Mouse (Mus musculus) forebrain, embryonic 14.5 days (tissue): Measurements from ENCODE around the gene Doc2g. TPM values are rescaled to one million over a fixed set of nuclear protein-coding genes. Genes with fewer than 3 reads are reported as not detected.

Experiments used
- ATAC-seq: fragments of 200-750 bp; cut with Nextera tagmentation; 2 replicates; pipeline ENCODE4 v1.8.0; 2017; ENCODE audit warnings: mild to moderate bottlenecking, moderate library complexity
- DNase-seq: peaks from one replicate; pipeline ENCODE4 v3.0.0-alpha.2; 2015; ENCODE audit warnings: low spot score
- H3K27ac ChIP-seq: fragments of 300-500 bp; sonication (generic); 2 replicates; pipeline ENCODE4 v1.5.1; 2014; ENCODE audit warnings: low read depth, mild to moderate bottlenecking, control low read depth, low read length, moderate library complexity
- H3K27me3 ChIP-seq: fragments of 300-500 bp; sonication (generic); replicated peaks from 2 replicates; pipeline ENCODE4 v1.6.1; 2014; ENCODE audit warnings: low read length, control low read depth, mixed read lengths; ENCODE audit not compliant: control insufficient read depth, insufficient read depth
- H3K36me3 ChIP-seq: fragments of 300-500 bp; sonication (generic); 2 replicates; pipeline ENCODE4 v1.6.1; 2014; ENCODE audit warnings: low read length, control low read depth; ENCODE audit not compliant: control insufficient read depth, insufficient read depth
- H3K4me1 ChIP-seq: fragments of 300-500 bp; sonication (generic); 2 replicates; pipeline ENCODE4 v1.6.1; 2014; ENCODE audit warnings: antibody characterized with exemption, low read length, control low read depth; ENCODE audit not compliant: control insufficient read depth, insufficient read depth
- H3K4me2 ChIP-seq: fragments of 300-500 bp; sonication (generic); 2 replicates; pipeline ENCODE4 v1.6.1; 2014; ENCODE audit warnings: mild to moderate bottlenecking, control low read depth, low read length
- H3K4me3 ChIP-seq: fragments of 300-500 bp; sonication (generic); 2 replicates; pipeline ENCODE4 v1.5.1; 2014; ENCODE audit warnings: low read depth, low read length, control low read depth
- H3K9ac ChIP-seq: fragments of 300-500 bp; sonication (generic); 2 replicates; pipeline ENCODE4 v1.6.1; 2014; ENCODE audit warnings: mild to moderate bottlenecking, low read length, control low read depth, moderate library complexity
- H3K9me3 ChIP-seq: fragments of 300-500 bp; sonication (generic); replicated peaks from 2 replicates; pipeline ENCODE4 v1.6.1; 2016; ENCODE audit warnings: low read length, control low read depth, mixed read lengths; ENCODE audit not compliant: control insufficient read depth
- WGBS: fragments of 180-500 bp; shearing (Covaris S2); extraction: QIAGEN DNeasy Blood & Tissue Kit; methylation state at CpG from one replicate; pipeline ENCODE4 v1.1.7; 2014; 5-methylcytosine and 5-hydroxymethylcytosine counted together
- polyA plus RNA-seq: library from polyadenylated mRNA; unstranded; fragments of >200 nt; fragmentation: Nextera tagmentation; extraction: Ambion mirVana; gene quantifications from 2 replicates; pipeline ENCODE4 v1.2.1, GENCODE M21; 2014

Doc2g gene
- polyA plus RNA-seq, 1 experiment from 2014 or later = 3.2 TPM

DNA sequence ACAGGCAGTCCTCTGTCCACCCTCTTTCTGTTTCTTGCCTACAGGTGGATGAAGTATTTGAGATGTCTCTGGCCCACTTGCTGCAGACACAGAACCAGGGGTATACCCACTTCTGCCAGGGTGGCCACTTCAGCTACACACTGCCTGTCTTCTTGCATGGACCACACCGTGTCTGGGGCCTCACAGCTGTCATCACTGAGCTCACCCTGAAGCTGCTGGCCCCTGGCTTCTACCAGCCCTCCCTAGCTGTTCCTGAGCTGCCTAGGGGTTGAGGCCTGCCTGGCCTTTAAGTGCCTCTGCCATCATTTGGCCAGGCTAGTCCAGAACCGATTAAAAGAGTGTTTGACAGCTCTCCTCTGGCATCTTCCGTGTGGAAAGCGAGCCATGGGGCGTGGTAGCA is 1.4 kb upstream of the Doc2g start:
- DNase-seq = no peak
- no peaks in the 10 kb centered on the region for H3K27me3 ChIP-seq
- no peak overlapping the region for H3K27ac ChIP-seq
- H3K4me2 ChIP-seq = peak overlapping the region; percentile 91; the same call in 1 of the 2 replicates
- 0 out of 2 replicates have a peak overlapping the region, but pooled peaks have one; percentile 74 for H3K4me3 ChIP-seq
- WGBS = 96% methylated on average over 5 of the region's 5 CpGs
- H3K9me3 ChIP-seq = no peaks in the 10 kb centered on the region
- H3K36me3 ChIP-seq = peaks cover 16% of the 10 kb centered on the region
- ATAC-seq = no peak
- peak overlapping the region; percentile 91; the same call in 1 of the 2 replicates for H3K9ac ChIP-seq
- peaks cover 10% of the 10 kb centered on the region for H3K4me1 ChIP-seq

DNA sequence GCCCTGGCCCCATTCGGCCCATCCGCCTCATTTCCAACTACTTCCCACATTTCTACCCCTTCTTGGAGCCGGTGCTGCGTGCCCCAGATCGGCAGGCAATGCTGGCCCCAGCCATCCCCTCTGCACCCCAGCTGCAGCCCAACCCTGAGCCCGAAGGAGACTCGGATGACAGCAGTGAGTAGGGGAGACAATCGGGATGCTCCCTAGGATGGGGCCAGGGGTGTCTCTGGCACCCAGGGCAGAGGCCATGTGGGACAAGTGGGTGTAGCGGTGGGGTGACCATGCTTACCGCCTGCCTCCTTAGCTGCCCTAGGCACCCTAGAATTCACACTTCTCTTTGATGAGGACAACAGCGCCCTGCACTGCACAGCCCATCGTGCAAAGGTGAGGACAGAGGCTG is 528 bp downstream of the Doc2g start:
- DNase-seq (no peak), ATAC-seq (no peak)
- no peak overlapping the region for H3K4me3 ChIP-seq
- H3K27me3 ChIP-seq = no peaks in the 10 kb centered on the region
- H3K9me3 ChIP-seq = no peaks in the 10 kb centered on the region
- no peak overlapping the region for H3K4me2 ChIP-seq
- 80% methylated on average over 12 of the region's 12 CpGs for WGBS
- no peak overlapping the region for H3K9ac ChIP-seq
- no peak overlapping the region for H3K27ac ChIP-seq
- H3K36me3 ChIP-seq = peaks cover 34% of the 10 kb centered on the region
- peaks cover 10% of the 10 kb centered on the region for H3K4me1 ChIP-seq

DNA sequence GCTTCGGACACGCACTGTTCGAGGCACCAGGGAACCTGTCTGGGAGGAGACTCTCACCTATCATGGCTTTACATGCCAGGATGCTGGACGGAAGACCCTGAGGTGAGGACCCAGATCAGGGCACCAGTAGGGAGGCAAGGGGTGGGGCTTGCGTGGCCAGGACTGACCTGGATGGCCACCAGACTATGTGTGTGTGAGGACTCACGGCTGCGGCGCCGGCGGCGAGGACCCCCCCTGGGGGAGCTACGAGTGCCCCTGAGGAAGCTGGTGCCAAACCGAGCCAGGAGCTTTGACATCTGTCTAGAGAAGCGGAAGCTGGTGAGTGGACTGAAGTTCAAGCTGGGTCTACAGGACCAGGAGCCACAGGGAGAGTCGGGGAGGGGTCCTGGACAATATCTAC is 1.2 kb downstream of the Doc2g start:
- 87% methylated on average over 15 of the region's 15 CpGs for WGBS
- peaks cover 10% of the 10 kb centered on the region for H3K4me1 ChIP-seq
- DNase-seq (no peak), ATAC-seq (no peak)
- H3K4me3 ChIP-seq = no peak overlapping the region
- H3K9me3 ChIP-seq = no peaks in the 10 kb centered on the region
- no peaks in the 10 kb centered on the region for H3K27me3 ChIP-seq
- no peak overlapping the region for H3K9ac ChIP-seq
- H3K4me2 ChIP-seq = no peak overlapping the region
- H3K27ac ChIP-seq = no peak overlapping the region
- H3K36me3 ChIP-seq = peaks cover 41% of the 10 kb centered on the region

DNA sequence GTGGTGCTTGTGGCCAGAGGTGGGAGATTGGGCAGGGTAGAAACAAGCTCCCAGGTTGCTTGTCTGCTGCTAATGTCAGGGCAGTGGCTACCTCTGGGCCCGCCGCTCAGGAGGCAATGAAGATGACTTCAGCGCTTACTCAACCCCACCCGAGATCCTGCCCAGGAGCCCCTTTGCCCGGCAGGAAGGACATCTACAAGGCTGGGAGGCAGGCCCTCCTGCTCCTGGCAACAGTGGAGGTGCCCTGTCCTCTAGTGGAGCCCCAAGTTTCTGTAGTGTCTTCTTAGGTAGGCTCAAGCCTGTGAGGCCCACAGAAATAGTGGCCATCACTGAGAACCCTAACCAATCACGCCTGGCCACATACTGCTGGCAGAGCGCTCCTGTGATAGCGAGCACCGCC is 2.0 kb downstream of the Doc2g start:
- Histone ChIP-seq H3K9me3 (no peaks in the 10 kb centered on the region), H3K27me3 (no peaks in the 10 kb centered on the region), H3K4me1 (peaks cover 6% of the 10 kb centered on the region), H3K27ac (no peak overlapping the region), H3K36me3 (peaks cover 49% of the 10 kb centered on the region), H3K9ac (no peak overlapping the region), H3K4me2 (no peak overlapping the region), H3K4me3 (no peak overlapping the region)
- ATAC-seq = no peak
- WGBS = 92% methylated on average over 9 of the region's 9 CpGs
- no peak for DNase-seq

DNA sequence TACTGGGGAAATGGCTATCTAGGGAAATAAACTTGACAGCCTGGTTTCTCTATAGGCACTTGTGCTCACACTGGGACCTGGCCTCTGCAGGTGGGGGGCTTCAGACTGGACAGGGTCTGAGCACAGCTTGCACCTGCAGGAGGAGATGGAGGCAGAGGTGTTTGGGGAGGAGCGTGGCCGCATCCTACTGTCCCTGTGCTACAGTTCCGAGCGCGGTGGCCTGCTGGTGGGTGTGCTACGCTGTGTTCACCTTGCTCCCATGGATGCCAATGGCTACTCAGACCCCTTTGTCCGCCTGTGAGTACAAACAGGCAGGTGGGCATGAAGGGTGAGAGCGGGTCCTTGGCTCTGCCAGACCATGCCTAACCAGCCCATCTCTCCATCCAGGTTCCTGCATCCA is 2.9 kb downstream of the Doc2g start:
- peaks cover 5% of the 10 kb centered on the region for H3K4me1 ChIP-seq
- DNase-seq (no peak), ATAC-seq (no peak)
- H3K9ac ChIP-seq = no peak overlapping the region
- peaks cover 55% of the 10 kb centered on the region for H3K36me3 ChIP-seq
- no peak overlapping the region for H3K27ac ChIP-seq
- no peaks in the 10 kb centered on the region for H3K27me3 ChIP-seq
- H3K4me2 ChIP-seq = no peak overlapping the region
- WGBS = 92% methylated on average over 8 of the region's 8 CpGs
- no peaks in the 10 kb centered on the region for H3K9me3 ChIP-seq
- no peak overlapping the region for H3K4me3 ChIP-seq

DNA sequence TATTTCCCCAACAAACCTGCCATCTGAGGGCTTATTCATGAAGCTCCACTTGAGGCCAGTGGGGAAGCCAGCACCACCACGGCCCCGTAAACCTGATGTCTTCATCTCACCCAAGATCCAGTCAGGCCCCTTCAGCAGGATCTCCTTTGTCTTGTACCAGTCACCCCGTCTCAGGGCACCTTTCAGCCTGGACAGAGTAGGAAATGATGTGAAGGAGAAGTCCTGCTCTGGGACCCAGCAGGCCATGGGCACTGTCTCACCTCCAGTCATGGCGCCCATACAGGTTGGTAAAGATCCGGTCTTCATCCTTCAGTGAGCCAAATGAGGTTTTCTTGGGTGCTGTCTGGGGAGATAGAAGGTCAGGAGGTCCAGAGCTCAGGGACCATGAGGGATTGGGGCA is 8.0 kb downstream of the Doc2g start:
- ATAC-seq = no peak
- 90% methylated on average over 5 of the region's 5 CpGs for WGBS
- Histone ChIP-seq H3K9ac (no peak overlapping the region), H3K27me3 (no peaks in the 10 kb centered on the region), H3K4me1 (no peaks in the 10 kb centered on the region; the same call in 1 of the 2 replicates), H3K4me2 (no peak overlapping the region), H3K27ac (no peak overlapping the region), H3K36me3 (peaks cover 49% of the 10 kb centered on the region), H3K9me3 (no peaks in the 10 kb centered on the region), H3K4me3 (no peak overlapping the region)
- no peak for DNase-seq

DNA sequence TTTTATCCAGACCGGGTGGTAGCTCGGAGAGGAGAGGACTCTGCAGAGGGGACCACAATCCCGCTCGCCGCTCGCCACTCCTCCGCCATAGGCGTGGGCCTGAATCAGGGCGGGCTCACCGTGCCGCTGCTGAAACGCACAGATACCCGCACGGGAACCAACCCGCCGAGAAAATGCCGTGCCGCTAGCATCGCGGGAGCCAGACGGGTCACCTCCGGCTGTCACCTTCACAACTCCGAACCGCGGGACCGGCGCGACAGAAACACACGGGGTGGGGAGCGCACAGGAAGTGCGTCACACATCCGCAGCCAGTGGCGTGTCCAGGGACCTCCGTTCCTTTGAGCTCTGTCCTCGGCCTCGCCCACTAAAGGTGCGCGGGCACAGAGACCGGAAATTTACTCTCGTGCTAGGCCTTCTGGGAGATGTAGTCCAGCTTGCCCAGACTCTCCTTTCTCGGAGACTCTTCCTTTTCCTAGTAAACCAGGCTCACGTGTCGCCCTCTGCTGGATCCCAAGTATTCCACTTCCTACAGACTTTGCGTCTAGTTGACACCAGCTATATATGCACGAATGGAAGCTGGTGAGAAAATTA is 9.4 kb downstream of the Doc2g start, which contains the start of gene Ndufv1:
Gene Ndufv1 (minus strand): TSS at position 375 of the 591 bp plus-strand sequence.
- ATAC-seq (peak; percentile 100), DNase-seq (peak; percentile 100)
- Histone ChIP-seq H3K4me3 (peak within 1 kb of the TSS; percentile 87), H3K4me2 (peak within 1 kb of the TSS; percentile 77), H3K27me3 (no peaks in the 10 kb centered on the region), H3K9me3 (no peaks in the 10 kb centered on the region), H3K4me1 (no peaks in the 10 kb centered on the region; the same call in 1 of the 2 replicates), H3K27ac (peak within 1 kb of the TSS; percentile 60; the same call in 1 of the 2 replicates), H3K36me3 (peaks cover 34% of the 10 kb centered on the region), H3K9ac (peak within 1 kb of the TSS; percentile 79)
- under 1% methylated on average over 45 of the region's 45 CpGs for WGBS

DNA sequence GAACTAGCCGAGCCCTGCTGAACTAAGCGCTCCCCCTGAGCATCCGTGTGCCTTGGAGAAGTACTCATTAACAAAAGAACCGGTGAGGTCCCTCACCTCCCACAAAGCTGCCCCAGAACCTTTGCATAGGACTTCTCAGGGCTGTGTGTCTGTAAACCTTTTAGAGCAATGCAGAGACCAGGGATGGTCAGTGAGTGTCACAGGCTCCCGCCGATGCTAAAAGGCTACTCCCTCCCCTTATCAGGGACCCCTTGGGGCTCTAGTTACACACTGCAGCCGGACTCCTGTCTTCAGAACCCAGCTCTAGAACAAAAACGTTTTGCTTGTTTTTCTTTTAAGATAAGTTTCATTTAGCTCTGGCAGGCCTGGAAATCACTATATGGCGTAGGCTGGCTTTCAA is 10.0 kb downstream of the Doc2g start:
- Histone ChIP-seq H3K27me3 (no peaks in the 10 kb centered on the region), H3K9ac (peak overlapping the region; percentile 29; the same call in 1 of the 2 replicates), H3K36me3 (peaks cover 29% of the 10 kb centered on the region), H3K9me3 (no peaks in the 10 kb centered on the region), H3K4me2 (peak overlapping the region; percentile 41; the same call in 1 of the 2 replicates), H3K27ac (no peak overlapping the region), H3K4me3 (peak overlapping the region; percentile 87), H3K4me1 (no peaks in the 10 kb centered on the region; the same call in 1 of the 2 replicates)
- 25% methylated on average over 9 of the region's 9 CpGs for WGBS
- no peak for DNase-seq
- no peak; the same call in 1 of the 2 replicates for ATAC-seq

DNA sequence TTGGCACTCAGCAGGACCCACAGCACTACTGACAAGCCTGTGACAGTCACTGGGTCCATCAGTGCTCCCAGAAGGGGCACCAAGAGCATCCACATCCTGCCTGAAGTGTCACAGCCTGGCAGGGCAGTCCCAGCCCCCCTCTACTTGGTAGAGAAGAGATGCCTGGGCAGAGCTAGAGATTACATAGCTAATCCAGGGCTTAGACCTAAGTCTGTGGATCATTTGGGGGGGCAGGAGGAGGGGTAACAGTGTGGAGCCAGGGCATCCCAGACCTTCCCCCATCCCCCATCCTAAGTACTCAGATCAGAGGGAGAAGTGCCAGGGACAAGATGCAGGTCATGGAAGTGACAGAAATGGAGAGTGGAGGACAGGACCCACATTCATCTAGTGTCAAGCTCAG is 11.7 kb downstream of the Doc2g start:
- DNase-seq (no peak), ATAC-seq (no peak)
- Histone ChIP-seq H3K9me3 (no peaks in the 10 kb centered on the region), H3K36me3 (peaks cover 12% of the 10 kb centered on the region), H3K27ac (no peak overlapping the region), H3K9ac (no peak overlapping the region), H3K4me3 (no peak overlapping the region), H3K4me2 (no peak overlapping the region), H3K27me3 (no peaks in the 10 kb centered on the region), H3K4me1 (no peaks in the 10 kb centered on the region; the same call in 1 of the 2 replicates)
